Mouse (Mus musculus) 3T3-L1 (cell line): ENCODE results near the gene Rbms3.

Experiments used
- DNase-seq: peaks from one replicate; pipeline ENCODE4 v3.0.0-alpha.2; 2015; ENCODE audit warnings: low read depth, low spot score

Rbms3 gene

DNA sequence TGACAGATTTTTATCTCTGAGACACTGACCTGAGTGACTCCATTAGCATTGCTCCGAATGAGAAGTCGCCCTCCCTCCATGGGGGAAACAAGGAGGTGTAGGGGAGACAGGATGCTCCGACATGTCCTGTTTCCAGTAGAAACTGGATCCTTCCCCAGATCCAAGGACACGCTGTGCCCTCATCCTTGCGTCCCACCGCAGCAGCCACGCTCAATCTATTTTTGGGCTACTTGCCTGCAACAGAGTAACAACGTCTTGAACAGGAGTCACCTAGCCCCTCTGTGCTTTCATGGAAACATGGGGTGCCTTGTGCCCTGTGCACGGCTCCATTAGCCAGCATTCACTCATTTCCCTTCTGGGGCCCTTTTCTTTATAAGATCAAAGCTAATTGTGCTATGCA is at the start of gene Rbms3:
Rbms3 (minus strand) TSS at position 143 of the 400 bp plus-strand sequence.
- DNase-seq: no peak

GRCm38 (mm10) chr9:117673311-117673710 is 43.6 kb upstream of the Rbms3 start:
- DNase-seq: no peak

DNA sequence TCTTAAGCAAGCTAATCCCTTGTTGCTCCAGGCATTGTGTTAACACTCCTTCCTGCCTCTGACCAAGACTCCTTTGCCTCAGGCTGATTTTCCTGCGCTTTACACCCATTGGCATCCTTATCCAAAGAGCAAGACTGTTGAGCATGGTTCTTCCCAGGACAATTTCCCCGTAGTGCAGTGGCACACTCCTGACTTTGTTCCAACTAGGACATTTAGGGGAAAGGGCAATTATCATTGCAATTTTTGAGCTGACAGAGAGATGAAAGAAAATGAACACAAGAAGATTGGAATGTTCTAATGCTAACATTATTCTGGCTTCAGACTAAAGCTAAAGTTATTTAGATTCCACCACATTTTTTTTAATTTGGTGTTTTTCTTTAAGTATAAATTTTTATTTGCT is 24.9 kb upstream of the Rbms3 start:
- DNase-seq: no peak

GRCm38 (mm10) chr9:117653641-117654040 is 23.9 kb upstream of the Rbms3 start:
- peak; percentile 22 for DNase-seq

GRCm38 (mm10) chr9:117646131-117646530 is 16.4 kb upstream of the Rbms3 start:
- DNase-seq: no peak

DNA sequence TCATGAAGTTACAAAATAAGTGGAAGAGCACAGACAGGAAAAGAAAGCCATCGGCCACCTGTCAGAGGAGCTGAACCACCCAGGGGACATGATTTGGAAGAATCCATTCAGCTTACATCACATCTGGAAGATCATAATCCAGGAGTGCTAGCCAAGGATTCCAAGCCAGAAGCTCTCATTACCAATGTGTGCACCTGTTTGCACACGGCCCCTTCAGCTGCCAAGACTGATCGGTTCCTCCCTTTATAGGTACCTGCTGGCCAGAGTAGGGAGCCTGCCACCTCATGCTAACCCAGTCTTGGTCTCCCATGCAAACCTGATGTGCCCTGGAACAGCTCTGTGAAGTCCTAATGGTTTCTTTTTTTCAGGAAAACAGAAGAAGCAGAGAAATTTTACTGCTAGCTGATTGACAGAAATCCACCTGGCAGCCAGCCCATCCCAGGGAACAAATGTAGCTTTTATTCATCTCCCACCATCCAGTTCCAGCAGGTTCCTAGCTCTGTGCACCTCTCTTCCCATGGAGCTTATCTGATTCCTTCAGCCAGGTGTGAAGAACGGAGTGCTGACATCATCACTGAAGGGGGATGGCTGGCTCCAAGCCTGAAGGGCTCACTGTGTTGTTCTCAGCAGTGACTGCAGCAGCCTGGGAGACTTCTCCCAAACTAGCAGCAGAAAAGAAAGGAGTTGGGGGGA is 11.5 kb upstream of the Rbms3 start:
- DNase-seq: no peak

DNA sequence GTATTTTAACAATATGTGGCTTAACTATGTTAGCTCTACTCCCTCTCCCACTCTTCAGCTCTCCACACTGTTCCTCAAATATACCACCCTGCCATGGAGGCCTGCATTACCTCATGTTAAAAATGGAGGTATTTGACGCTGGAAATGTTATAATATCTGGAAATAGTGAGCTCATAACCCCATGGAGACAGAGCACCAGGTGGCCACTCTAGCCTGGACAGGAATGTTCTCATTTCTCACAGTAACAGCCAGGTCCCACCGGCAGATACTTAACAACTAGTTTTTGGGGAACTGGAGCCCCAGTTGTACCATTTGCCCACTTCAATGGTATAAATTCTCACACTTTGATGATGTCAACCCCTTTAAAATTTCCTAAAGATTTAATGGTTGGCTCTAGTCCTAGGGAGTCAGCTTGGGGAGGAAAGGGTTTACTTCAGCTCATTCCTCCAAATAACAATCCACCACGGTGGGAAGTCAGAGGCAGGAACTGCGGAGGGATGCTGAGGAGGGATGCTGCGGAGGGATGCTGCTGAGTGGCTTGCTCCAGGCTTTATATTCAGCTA is 9.0 kb upstream of the Rbms3 start:
- DNase-seq: no peak

GRCm38 (mm10) chr9:117636492-117636891 is 6.8 kb upstream of the Rbms3 start:
- no peak for DNase-seq

GRCm38 (mm10) chr9:117627173-117627572 is 2.5 kb downstream of the Rbms3 start:
- DNase-seq: no peak

DNA sequence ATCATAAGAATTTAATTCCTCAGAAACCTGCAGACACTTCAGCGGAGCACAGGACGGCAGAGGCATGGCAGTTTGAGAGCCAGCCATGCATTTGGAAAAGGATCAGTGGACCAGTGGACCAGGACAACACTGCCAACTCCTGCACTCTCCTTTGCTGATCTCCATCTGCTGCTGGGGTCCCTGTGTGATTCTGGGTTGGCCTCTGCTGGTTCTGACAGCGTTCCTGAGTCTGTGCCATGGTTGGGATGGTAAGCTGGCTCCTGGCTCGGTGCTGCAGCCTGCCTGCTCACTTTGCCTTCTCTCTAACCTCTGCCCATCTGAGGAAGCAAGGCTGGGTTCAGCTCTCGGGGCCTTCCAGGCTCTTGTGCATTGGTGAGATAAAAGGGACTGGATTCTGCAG is 28.9 kb downstream of the Rbms3 start:
- DNase-seq: no peak

DNA sequence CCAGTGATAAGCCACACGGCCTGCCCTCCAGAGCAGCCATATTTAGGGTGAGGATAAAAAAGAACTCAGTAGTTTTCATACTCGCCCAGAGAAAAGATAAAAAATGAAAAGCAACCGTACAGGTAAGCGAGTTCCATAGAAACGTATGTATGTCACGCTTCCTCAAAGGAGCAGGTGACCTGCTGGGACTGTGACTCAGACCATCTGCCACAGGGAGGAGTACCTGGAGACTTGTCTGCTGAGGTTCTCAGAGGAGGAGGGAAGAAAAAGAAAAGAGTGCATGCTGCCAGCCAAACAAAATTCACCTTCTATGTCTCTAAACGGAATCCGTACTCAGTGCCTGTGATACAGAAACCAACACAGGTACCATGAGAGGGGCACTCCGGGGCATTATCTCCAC is 30.4 kb downstream of the Rbms3 start:
- no peak for DNase-seq

GRCm38 (mm10) chr9:117596162-117596561 is 33.6 kb downstream of the Rbms3 start:
- no peak for DNase-seq

DNA sequence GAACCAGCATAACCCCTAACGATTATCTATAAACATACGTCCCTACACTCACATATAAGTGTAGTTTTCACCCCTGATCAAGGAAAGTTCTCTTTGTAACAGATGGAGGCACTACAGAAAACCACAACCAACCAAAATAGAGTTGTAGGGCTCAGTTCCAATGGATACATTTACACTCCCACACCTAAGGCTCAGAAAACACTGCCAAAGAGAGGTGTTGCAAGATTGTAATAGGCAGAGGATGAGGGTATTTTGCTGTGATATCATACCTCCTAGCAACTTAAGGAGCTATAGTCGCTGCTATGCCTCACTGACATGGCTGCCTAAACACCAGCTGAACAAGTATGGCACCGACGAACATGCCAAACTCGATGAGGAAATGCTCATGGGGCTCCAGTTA is 44.4 kb downstream of the Rbms3 start:
- no peak for DNase-seq

GRCm38 (mm10) chr9:117583638-117584037 is 46.1 kb downstream of the Rbms3 start:
- peak; percentile 66 for DNase-seq

DNA sequence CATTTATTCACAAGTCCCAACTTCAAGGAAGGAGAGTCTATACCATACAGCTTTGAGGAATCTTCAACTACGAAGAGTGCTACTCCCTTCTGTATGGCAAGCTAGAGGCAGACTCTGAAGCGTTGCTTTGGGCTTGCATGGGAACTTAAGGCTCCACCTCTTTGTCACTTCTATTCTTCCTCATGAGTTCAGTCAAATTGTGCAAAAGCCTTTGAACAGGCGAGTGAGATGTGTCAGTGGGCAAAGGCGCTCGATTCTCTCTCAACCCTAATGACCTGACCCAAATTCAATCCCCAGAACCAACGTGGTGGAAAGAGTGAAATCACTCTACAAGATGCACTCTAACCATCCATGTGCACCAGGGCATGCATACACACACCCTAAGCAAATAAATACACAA is 47.1 kb downstream of the Rbms3 start:
- DNase-seq: no peak

- peak; percentile 95 for DNase-seq
These were observed 58.4 kb downstream of the Rbms3 start for GRCm38 (mm10) chr9:117571186-117571855.

- peak; percentile 15 for DNase-seq
These were observed 59.4 kb downstream of the Rbms3 start for GRCm38 (mm10) chr9:117570240-117570821.

GRCm38 (mm10) chr9:117566293-117566692 is 63.4 kb downstream of the Rbms3 start:
- DNase-seq: no peak

DNA sequence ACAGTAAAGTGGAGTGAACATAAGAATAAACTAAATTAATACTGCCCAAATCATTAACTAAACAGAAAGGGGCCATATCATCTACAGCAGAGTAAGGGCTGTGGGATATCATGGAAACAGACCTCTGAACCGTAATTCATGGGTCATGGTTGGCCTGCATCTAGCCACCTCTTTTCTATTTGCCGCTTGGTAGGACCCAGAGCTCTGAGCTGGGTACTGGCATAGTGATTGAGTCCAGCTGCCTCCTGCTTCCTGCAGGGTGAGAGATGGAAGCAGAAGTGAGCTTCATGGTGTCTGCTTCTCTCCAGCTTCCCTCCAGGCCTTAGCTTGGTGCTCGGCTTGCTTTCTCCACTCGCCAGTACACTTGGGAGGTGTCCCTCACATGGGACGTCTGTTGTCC is 71.2 kb downstream of the Rbms3 start:
- no peak for DNase-seq

DNA sequence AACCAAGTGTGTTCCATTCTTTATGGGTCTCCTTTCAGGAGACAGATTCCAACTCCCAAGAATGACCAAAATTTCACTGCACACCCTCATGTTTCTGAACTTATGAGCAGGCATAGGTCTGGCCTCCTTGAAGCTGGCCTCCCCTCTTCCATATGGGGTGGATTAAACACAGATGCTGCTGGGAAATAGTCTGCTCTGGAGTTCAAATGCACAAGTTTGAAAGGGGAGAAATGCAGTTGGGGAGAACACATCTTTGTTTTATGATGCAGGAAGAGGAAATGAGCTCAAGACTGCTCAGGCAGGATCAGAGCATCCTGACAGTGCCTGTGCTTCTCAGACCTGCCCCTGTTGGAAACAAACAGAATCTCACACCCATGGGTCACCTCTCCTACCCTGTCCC is 75.4 kb downstream of the Rbms3 start:
- no peak for DNase-seq

DNA sequence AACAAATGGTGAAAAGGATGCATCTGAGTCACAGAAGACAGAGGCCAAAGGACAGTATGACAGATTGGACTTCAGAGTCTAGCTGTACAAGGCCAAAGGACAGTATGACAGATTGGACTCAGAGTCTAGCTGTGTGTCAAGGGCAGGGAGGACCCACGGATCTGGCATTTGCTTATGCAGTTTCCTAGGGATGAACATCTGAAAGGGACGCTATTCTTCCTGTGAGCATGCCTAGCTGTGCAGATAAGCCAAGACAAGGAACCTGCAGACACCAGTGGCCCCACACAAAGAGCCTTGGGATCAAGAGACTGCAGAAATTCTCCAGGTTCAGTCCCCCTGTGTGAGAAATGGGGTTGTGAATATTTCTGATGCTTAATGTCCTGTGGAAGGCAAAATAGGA is 100.4 kb downstream of the Rbms3 start:
- no peak for DNase-seq

DNA sequence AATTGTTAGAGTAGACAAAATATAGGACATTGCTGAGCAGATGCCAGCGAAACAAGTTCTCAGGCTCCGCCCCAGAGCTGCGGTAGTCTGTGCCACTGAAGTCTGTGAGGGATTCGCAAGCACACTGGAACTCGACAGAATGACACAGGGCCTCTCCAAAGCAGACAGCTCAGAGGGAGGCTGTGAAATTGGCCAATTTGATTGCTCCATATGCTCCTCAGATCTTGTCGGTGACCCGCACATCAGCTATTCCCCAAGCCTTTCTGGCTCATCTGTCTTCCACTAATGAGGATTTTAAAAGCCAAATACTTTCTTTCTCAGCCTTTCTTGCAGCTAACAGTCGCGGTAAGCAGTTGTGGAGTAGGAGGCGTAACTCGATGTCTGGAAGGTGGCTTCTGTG is 120.8 kb downstream of the Rbms3 start:
- no peak for DNase-seq

GRCm38 (mm10) chr9:117491866-117492265 is 137.8 kb downstream of the Rbms3 start:
- no peak for DNase-seq
